10 mouse cellular contexts compared by ENCODE assay signal in the genomic region with DNA sequence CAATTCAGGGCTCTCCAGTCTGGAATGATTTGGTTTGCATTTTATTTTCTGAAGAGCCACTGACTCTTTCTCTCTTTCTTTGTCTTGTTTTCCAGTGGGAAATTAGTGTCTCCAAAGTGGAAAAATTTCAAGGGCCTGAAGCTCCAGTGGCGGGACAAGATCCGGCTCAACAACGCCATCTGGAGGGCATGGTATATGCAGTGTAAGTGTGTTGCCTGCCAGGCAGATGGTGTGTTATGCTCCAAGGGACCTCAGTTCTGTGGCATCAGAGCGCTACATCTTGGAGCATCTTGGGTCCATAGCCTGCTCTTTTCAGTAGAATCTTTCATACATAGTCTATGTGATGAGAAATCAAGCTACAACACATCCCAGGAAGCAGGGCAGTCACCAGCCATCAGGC. TPM values are rescaled to one million over a fixed set of nuclear protein-coding genes. Genes with fewer than 3 reads are reported as not detected.
DNase-seq lines count a peak whose midpoint lies in the region; ATAC-seq and TF ChIP-seq lines count a peak whose summit lies in the region.
"Had no signal": no experiment of that assay in that cellular context is flagged by ENCODE, and none has a peak within 500 bp of the region (broad histone marks: within the 10 kb centered on the region; RNA-seq: fewer than 3 reads in every experiment).

No protein-coding gene starts in this region.

- no peaks in the 10 kb centered on the region for H3K27me3 ChIP-seq in thymus, adult 2 months (ENCODE audit: control insufficient read depth, insufficient read depth, low read length)

- TF ChIP-seq POLR2A in thymus, adult 2 months (IDR thresholded peaks at IDR 0.05; ENCODE audit: control insufficient read depth, extremely low read depth, insufficient read depth, low read length, poor library complexity) = no peak

- no peak for TF ChIP-seq CTCF in thymus, adult 2 months (IDR thresholded peaks at IDR 0.05; ENCODE audit: borderline replicate concordance, control insufficient read depth, extremely low read depth, insufficient read depth, low read length, poor library complexity)

- no peak overlapping the region for H3K27ac ChIP-seq in thymus, adult 2 months (ENCODE audit: control insufficient read depth, insufficient read depth, low read length)

- H3K4me3 ChIP-seq in thymus, adult 2 months (ENCODE audit: control insufficient read depth, insufficient read depth, low read length) = no peak overlapping the region

- 97% methylated on average over 4 of the region's 4 CpGs for WGBS in thymus, adult 2 months

- no peak for ATAC-seq in cerebellum, adult (ENCODE audit: insufficient number of reproducible peaks, low FRiP score, low TSS enrichment)

- DNase-seq in cerebellum, adult 11 months = peak; percentile 34
- peak; percentile 20 for DNase-seq in kidney, adult 9 months
- DNase-seq in kidney, adult 11 months = no peak
- peak; percentile 48 for DNase-seq in thymus, postnatal 4 days
- DNase-seq in thymus, adult 2 months = no peak
- DNase-seq in urinary bladder, postnatal 10 days (ENCODE audit: low spot score) = no peak
- DNase-seq in urinary bladder, adult 2 months (ENCODE audit: low spot score) = no peak

- H3K4me1 ChIP-seq in thymus, adult 2 months (replicated peaks; ENCODE audit: control insufficient read depth, insufficient read depth, low read length) = peaks cover 5% of the 10 kb centered on the region

- H3K36me3 ChIP-seq in thymus, adult 2 months (ENCODE audit: control insufficient read depth, insufficient read depth, low read length) = peaks cover 12% of the 10 kb centered on the region

RNA-seq across cellular contexts. Expression of a gene that starts 45.3 kb away (rescaled TPM):
- 113 and 124 TPM in 2 replicates for polyA plus RNA-seq in thymus, adult 2 months (2012; rRNA removed)
- 27.6 and 28.0 TPM in 2 replicates for polyA plus RNA-seq in urinary bladder, adult 2 months (2012; rRNA removed)

RNA-seq across cellular contexts. Expression of a gene that starts 49.2 kb away (rescaled TPM):
- 0.09 and 0.18 TPM in 2 replicates for polyA plus RNA-seq in thymus, adult 2 months (2012; rRNA removed)
- polyA plus RNA-seq in urinary bladder, adult 2 months (2012; rRNA removed) = not detected in 2 replicates
- polyA plus RNA-seq: C2C12 had no signal

RNA-seq across cellular contexts. Expression of a gene that starts 49.3 kb away (rescaled TPM):
- not detected in 2 replicates for polyA plus RNA-seq in thymus, adult 2 months (2012; rRNA removed)
- not detected in 2 replicates for polyA plus RNA-seq in urinary bladder, adult 2 months (2012; rRNA removed)
- polyA plus RNA-seq: C2C12; gonadal fat pad, adult 2 months had no signal

Comparison
In these comparisons a context has a peak if more than half of its experiments do, and no peak if none do; other contexts are left out.
1. DNase-seq: peak in cerebellum, adult 11 months (single experiment), kidney, adult 9 months (single experiment) and thymus, postnatal 4 days (single experiment); none in kidney, adult 11 months (single experiment), thymus, adult 2 months (single experiment), urinary bladder, postnatal 10 days (single experiment) and urinary bladder, adult 2 months (single experiment).